Mouse (Mus musculus) forebrain, embryonic 15.5 days (tissue): ENCODE data around the gene Fer. TPM values are rescaled to one million over a fixed set of nuclear protein-coding genes. Genes with fewer than 3 reads are reported as not detected.

ENCODE experiments used
- ATAC-seq: fragments of 200-750 bp; cut with Nextera tagmentation; replicated peaks from 2 replicates; pipeline ENCODE4 v1.8.0; 2017; ENCODE audit warnings: mild to moderate bottlenecking, moderate TSS enrichment, moderate library complexity
- H3K27ac ChIP-seq: fragments of 300-500 bp; sonication (generic); replicated peaks from 2 replicates; pipeline ENCODE4 v1.5.1; 2015; ENCODE audit warnings: mild to moderate bottlenecking, inconsistent platforms
- H3K27me3 ChIP-seq: fragments of 300-500 bp; sonication (generic); 2 replicates; pipeline ENCODE4 v1.6.1; 2015; ENCODE audit warnings: inconsistent platforms
- H3K36me3 ChIP-seq: fragments of 300-500 bp; sonication (generic); 2 replicates; pipeline ENCODE4 v1.6.1; 2015; ENCODE audit warnings: mild to moderate bottlenecking, inconsistent platforms
- H3K4me1 ChIP-seq: fragments of 300-500 bp; sonication (generic); 2 replicates; pipeline ENCODE4 v1.6.1; 2015; ENCODE audit warnings: inconsistent platforms
- H3K4me2 ChIP-seq: fragments of 300-500 bp; sonication (generic); replicated peaks from 2 replicates; pipeline ENCODE4 v1.6.1; 2015; ENCODE audit warnings: mild to moderate bottlenecking, inconsistent platforms
- H3K4me3 ChIP-seq: fragments of 300-500 bp; sonication (generic); 2 replicates; pipeline ENCODE4 v1.5.1; 2015; ENCODE audit warnings: mild to moderate bottlenecking, inconsistent platforms
- H3K9ac ChIP-seq: fragments of 300-500 bp; sonication (generic); replicated peaks from 2 replicates; pipeline ENCODE4 v1.6.1; 2015; ENCODE audit warnings: mild to moderate bottlenecking, inconsistent platforms
- H3K9me3 ChIP-seq: fragments of 300-500 bp; sonication (generic); 2 replicates; pipeline ENCODE4 v1.6.1; 2016; ENCODE audit warnings: inconsistent platforms
- WGBS: fragments of 180-500 bp; shearing (Covaris S2); methylation state at CpG from one replicate; pipeline ENCODE4 v1.1.7; 2015; ENCODE audit warnings: mixed read lengths; 5-methylcytosine and 5-hydroxymethylcytosine counted together
- polyA plus RNA-seq: library from polyadenylated mRNA; unstranded; fragments of >200 nt; fragmentation: Nextera tagmentation; extraction: Ambion mirVana; gene quantifications from 2 replicates; pipeline ENCODE4 v1.2.1, GENCODE M21; 2015

Fer gene
- polyA plus RNA-seq, 1 experiment from 2014 or later, result 33.7 TPM

DNA sequence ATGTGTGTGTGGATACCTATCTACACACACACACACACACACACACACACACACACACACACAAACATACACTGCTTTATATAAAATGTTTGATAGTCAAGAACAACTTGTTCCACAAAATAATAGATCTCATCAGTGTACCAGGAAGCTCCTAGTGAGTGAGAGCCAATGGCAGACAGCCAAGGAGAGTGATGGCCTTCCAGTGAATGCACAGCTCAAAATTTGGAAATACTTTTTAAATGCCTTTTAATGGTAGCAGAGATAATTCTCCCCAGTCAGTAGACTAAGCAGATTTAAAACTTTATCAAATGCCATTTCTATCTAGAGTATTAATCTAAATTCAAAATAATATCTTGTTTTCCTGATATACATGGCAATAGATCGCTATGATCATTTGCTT, 133.1 kb downstream of the Fer start:
- H3K27ac ChIP-seq, result no peak overlapping the region
- no peaks in the 10 kb centered on the region for H3K36me3 ChIP-seq
- H3K4me3 ChIP-seq, result no peak overlapping the region
- no peak overlapping the region for H3K9ac ChIP-seq
- H3K27me3 ChIP-seq, result no peaks in the 10 kb centered on the region
- no peak for ATAC-seq
- H3K9me3 ChIP-seq, result no peaks in the 10 kb centered on the region
- 95% methylated on average over 1 of the region's 1 CpGs for WGBS
- H3K4me2 ChIP-seq, result no peak overlapping the region
- H3K4me1 ChIP-seq, result no peaks in the 10 kb centered on the region

DNA sequence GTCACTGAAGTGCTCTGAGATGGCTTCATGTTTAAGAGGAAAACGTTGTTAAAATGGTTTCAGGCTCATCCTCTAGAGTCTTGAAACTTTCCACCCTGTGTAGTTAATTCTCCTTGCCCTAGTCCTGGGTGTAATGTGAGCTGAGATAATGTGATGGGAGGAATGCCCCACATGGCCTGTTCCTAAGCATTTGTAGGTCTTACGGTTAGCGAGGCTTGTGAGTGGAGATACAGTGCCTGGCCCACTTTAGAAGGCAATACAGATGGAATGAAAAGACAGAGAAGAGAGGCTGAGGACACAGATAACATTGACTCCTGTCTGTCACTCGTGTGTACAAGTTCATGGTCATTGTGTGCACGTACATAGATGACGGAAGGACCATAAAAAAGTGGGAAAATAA, 134.8 kb downstream of the Fer start:
- no peak for ATAC-seq
- no peak overlapping the region for H3K4me3 ChIP-seq
- 89% methylated on average over 6 of the region's 6 CpGs for WGBS

DNA sequence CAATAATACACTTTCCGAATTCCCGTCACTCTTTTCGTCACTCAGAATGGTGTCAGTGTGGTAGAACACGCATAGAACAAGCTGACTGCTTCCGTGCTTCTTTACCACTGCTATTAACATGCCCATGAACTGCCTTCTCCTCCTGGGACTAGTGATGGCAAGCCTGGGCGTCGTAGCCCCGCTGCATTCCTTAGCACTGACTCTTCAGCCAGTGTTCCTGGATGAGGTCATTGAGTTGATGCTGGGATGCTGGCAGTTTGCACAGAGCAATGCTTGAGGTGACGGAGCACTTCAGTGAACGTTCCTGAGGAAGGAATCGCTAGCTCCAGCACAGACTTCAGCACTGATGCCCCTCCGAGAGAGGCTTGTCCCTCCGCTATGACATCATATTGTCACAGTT, 140.6 kb downstream of the Fer start:
- H3K27ac ChIP-seq, result no peak overlapping the region
- WGBS, result 73% methylated on average over 13 of the region's 13 CpGs
- ATAC-seq, result no peak
- H3K4me1 ChIP-seq, result no peaks in the 10 kb centered on the region
- no peak overlapping the region for H3K4me2 ChIP-seq
- no peaks in the 10 kb centered on the region for H3K9me3 ChIP-seq
- no peak overlapping the region for H3K4me3 ChIP-seq
- H3K9ac ChIP-seq, result no peak overlapping the region
- H3K27me3 ChIP-seq, result no peaks in the 10 kb centered on the region
- no peaks in the 10 kb centered on the region for H3K36me3 ChIP-seq

More for the DNA sequence above, 134.8 kb downstream of the Fer start:
- Histone ChIP-seq H3K9ac (no peak overlapping the region), H3K4me2 (no peak overlapping the region), H3K36me3 (no peaks in the 10 kb centered on the region), H3K9me3 (no peaks in the 10 kb centered on the region), H3K27me3 (no peaks in the 10 kb centered on the region), H3K4me1 (no peaks in the 10 kb centered on the region), H3K27ac (no peak overlapping the region)

DNA sequence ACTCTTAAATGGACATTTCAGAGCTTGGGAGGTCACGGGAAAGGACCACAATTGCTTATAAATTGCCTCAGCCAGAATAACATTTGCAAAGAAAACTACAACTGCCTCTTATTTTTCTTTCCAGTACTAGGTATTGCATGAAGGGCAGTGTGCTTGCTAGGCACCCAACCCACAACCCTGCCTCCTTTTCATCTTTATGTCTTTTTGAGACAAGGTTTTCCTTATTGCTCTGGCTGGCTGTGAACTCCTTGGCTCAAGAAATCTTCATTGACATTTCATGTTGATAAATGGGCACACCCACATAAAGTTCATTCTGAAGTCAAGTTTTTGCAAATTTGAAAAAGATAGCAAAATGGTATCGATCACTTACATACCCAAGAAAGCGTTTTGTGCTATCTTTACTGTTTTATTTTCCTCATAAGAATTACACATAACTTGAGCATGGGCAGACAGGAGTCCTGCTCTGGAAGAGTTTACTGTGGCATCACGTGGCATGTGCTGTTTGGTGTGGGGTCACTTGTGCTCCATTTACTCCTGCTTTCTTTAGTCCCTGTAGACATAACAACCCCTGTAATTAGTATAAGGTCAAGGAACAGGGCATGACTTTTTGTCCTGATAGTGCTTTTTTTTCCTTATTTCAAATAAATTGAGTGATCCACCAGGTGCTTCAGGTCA, 142.8 kb downstream of the Fer start:
- no peaks in the 10 kb centered on the region for H3K4me1 ChIP-seq
- WGBS, result 88% methylated on average over 4 of the region's 4 CpGs
- H3K9ac ChIP-seq, result no peak overlapping the region
- no peak for ATAC-seq
- no peak overlapping the region for H3K27ac ChIP-seq
- H3K27me3 ChIP-seq, result no peaks in the 10 kb centered on the region
- no peak overlapping the region for H3K4me2 ChIP-seq
- no peaks in the 10 kb centered on the region for H3K9me3 ChIP-seq
- no peak overlapping the region for H3K4me3 ChIP-seq
- H3K36me3 ChIP-seq, result no peaks in the 10 kb centered on the region

DNA sequence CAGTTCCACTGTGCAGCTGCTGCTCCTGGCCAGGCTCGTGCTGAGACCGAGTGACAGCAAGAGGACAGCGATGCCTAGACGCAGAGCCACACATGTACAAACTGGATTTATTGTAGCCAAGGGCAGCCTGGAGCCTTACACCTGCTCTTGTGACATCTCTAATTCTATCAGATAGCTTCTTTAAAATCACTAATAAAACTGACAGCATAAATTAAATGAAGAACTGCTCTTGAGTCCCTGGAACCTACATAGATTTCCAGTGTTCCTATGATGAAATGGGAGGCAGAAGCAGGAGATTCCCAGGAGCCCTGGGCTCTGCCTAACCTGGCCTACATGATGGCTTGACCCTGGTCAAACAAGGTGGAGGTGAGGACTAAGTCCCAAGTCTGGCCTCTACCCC, 153.7 kb downstream of the Fer start:
- H3K9me3 ChIP-seq, result no peaks in the 10 kb centered on the region
- H3K9ac ChIP-seq, result no peak overlapping the region
- no peaks in the 10 kb centered on the region for H3K27me3 ChIP-seq
- no peak overlapping the region for H3K4me2 ChIP-seq
- no peaks in the 10 kb centered on the region for H3K36me3 ChIP-seq
- no peak for ATAC-seq
- H3K4me3 ChIP-seq, result no peak overlapping the region
- H3K27ac ChIP-seq, result no peak overlapping the region
- WGBS, result 96% methylated on average over 4 of the region's 4 CpGs
- H3K4me1 ChIP-seq, result 0 out of 2 replicates have a peak, but pooled peaks cover 3% of the 10 kb centered on the region

DNA sequence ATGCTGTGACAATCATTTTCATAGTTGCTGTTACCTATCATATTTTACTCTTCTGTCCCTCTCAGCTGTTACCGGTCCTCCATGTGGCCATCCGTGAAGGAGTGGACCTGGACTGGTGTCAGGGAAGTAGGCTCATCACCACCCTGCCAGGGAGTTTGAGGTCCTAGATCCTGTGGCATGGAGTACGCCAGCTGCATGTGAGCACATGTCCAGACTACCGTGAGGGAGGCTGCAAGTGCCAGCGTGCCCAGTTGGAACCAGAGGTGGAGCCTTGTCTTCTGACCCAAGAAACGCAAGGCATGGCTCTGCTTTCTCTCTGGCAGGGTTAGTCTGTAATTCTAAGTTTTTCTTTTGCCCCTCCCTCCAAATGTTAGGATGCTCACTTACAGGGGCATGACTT, 155.4 kb downstream of the Fer start:
- Histone ChIP-seq H3K4me2 (no peak overlapping the region), H3K9ac (no peak overlapping the region), H3K27ac (no peak overlapping the region), H3K36me3 (no peaks in the 10 kb centered on the region), H3K4me1 (no peaks in the 10 kb centered on the region), H3K4me3 (no peak overlapping the region), H3K9me3 (no peaks in the 10 kb centered on the region), H3K27me3 (no peaks in the 10 kb centered on the region)
- no peak for ATAC-seq
- WGBS, result 93% methylated on average over 6 of the region's 6 CpGs

DNA sequence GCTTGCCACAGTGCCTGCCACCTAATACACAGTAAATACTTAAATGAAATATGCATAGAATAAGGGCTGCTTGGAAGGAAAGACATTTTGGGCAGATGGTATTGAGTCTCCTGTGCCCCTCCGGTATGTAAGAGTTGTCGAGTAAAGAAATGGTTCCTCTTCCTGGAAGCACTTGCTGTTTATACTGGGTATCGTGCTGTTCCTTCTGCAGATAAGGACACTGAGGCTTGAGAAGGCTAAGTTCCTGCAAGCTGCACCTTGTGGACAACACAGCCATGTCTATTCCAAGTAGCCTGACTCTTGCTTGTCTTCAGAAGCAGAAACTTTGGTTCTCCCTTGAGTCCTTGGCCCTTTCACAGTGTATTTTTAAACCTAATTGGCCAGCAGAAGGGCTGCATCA, 156.0 kb downstream of the Fer start:
- no peaks in the 10 kb centered on the region for H3K4me1 ChIP-seq
- ATAC-seq, result no peak
- no peaks in the 10 kb centered on the region for H3K27me3 ChIP-seq
- no peak overlapping the region for H3K4me2 ChIP-seq
- no peaks in the 10 kb centered on the region for H3K9me3 ChIP-seq
- H3K4me3 ChIP-seq, result no peak overlapping the region
- no peak overlapping the region for H3K27ac ChIP-seq
- H3K9ac ChIP-seq, result no peak overlapping the region
- H3K36me3 ChIP-seq, result no peaks in the 10 kb centered on the region
- 94% methylated on average over 3 of the region's 3 CpGs for WGBS

DNA sequence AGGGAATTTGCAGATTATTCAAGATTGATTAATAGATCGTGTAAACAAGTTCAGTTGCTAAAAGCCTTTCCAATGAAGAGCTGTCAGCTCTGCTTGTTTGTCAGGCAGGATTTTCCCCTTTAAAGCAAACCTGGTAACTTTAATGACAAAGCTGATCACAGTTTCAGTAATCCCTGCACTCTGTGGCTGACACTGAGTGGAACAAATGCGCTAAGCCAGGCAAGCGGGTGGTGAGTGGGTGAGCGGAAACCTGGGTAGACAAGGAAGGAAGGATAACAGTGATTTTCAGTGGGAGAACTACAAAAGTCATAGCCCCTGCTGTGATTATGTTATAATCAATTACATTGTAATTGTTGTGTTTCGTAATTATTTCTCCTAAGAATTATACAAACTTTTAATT, 156.8 kb downstream of the Fer start:
- no peak for ATAC-seq
- Histone ChIP-seq H3K4me2 (no peak overlapping the region), H3K27me3 (no peaks in the 10 kb centered on the region), H3K9me3 (no peaks in the 10 kb centered on the region), H3K9ac (no peak overlapping the region), H3K4me1 (no peaks in the 10 kb centered on the region), H3K4me3 (no peak overlapping the region), H3K27ac (no peak overlapping the region), H3K36me3 (no peaks in the 10 kb centered on the region)
- 51% methylated on average over 5 of the region's 5 CpGs for WGBS

DNA sequence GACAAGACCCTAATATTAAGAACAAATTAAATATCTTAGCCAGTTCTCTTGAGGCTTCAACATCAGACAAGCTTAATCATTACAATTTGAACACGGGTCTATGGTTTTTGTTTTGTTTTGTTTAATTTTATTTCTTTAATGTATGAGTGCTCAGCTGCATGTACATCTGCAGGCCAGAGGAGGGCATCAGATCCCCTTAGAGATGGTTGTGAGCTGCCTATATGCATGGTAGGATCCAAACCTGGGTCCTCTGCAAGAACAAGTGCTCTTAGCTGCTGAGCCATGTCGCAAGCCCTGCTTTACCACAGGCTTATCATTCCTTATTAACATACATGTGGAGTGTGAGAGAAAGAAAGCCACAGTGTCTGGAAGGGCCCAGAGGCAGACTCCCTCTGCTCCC, 163.6 kb downstream of the Fer start:
- no peak overlapping the region for H3K4me2 ChIP-seq
- 80% methylated on average over 2 of the region's 2 CpGs for WGBS
- H3K27ac ChIP-seq, result no peak overlapping the region
- H3K27me3 ChIP-seq, result no peaks in the 10 kb centered on the region
- H3K9me3 ChIP-seq, result no peaks in the 10 kb centered on the region
- no peak overlapping the region for H3K4me3 ChIP-seq
- no peaks in the 10 kb centered on the region for H3K4me1 ChIP-seq
- H3K36me3 ChIP-seq, result no peaks in the 10 kb centered on the region
- no peak for ATAC-seq
- no peak overlapping the region for H3K9ac ChIP-seq

DNA sequence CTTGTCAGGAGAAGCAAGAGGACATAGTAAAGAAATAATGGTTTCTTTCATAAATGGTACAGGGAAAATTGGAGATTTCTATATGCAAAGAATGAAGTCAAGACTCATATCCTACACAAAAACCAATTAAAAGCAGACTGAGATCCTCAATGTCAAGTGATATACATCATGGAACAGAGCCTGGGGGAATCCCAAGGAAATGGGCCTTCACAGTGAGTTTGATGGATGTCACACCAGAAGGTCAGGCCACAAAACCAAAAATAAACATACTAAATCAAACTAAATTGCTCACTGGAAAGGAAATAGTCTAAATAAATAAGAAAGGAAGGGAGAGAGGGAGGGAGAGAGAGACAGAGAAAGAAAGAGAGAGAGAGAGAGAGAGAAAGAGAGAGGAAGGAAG, 178.9 kb downstream of the Fer start:
- no peaks in the 10 kb centered on the region for H3K4me1 ChIP-seq
- no peak overlapping the region for H3K9ac ChIP-seq
- no peaks in the 10 kb centered on the region for H3K27me3 ChIP-seq
- no peak overlapping the region for H3K4me3 ChIP-seq
- H3K36me3 ChIP-seq, result no peaks in the 10 kb centered on the region
- no peak overlapping the region for H3K27ac ChIP-seq
- no peaks in the 10 kb centered on the region for H3K9me3 ChIP-seq
- no peak overlapping the region for H3K4me2 ChIP-seq
- no peak for ATAC-seq

DNA sequence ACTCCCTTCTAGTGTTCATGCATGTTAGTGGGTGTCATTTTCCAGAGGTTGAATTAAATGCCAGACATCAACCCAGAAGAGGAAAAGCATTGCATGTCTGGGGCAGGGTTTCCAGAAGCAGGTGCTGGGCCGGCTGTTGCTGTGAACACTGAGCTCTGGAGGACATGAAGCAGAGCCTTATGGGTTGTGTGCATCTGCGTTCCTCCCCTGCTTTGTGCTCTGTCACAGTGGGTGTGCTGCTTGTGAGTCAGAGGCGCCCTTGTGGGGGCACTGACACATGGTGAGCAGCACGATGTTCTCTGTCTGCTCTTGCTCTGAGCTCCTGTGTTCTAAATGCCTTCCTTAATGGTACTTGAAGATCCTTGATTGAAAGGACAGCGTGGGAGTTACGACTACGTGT, 182.5 kb downstream of the Fer start:
- H3K4me2 ChIP-seq, result no peak overlapping the region
- H3K9ac ChIP-seq, result no peak overlapping the region
- H3K27me3 ChIP-seq, result no peaks in the 10 kb centered on the region
- no peaks in the 10 kb centered on the region for H3K9me3 ChIP-seq
- ATAC-seq, result 0 out of 2 replicates have a peak, but pooled peaks have one; percentile 32
- H3K4me1 ChIP-seq, result no peaks in the 10 kb centered on the region
- no peak overlapping the region for H3K27ac ChIP-seq
- 54% methylated on average over 7 of the region's 7 CpGs for WGBS
- no peak overlapping the region for H3K4me3 ChIP-seq
- H3K36me3 ChIP-seq, result no peaks in the 10 kb centered on the region

DNA sequence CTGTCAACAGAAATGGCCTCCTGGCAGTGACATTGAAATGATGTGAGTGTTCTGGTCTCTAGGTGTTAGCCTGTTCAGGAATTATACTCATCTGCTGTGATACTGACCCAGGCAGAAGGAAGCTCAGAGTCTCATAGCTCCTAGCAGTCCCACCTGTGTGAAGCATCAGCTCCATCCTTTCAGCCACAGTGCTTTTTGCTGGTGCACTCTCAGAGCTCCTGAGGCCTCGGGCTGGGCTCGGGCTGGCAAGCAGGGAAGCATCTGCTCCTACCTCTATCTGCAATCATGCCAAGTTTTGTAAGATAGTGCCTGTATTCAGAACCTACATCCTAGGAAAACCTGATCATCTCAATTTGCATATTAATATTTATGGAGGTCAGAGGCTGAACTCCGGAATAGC, 183.7 kb downstream of the Fer start:
- Histone ChIP-seq H3K9me3 (no peaks in the 10 kb centered on the region), H3K36me3 (no peaks in the 10 kb centered on the region), H3K4me3 (no peak overlapping the region), H3K4me1 (no peaks in the 10 kb centered on the region), H3K27me3 (no peaks in the 10 kb centered on the region), H3K27ac (no peak overlapping the region), H3K4me2 (no peak overlapping the region), H3K9ac (no peak overlapping the region)
- no peak for ATAC-seq
- WGBS, result 87% methylated on average over 3 of the region's 3 CpGs

DNA sequence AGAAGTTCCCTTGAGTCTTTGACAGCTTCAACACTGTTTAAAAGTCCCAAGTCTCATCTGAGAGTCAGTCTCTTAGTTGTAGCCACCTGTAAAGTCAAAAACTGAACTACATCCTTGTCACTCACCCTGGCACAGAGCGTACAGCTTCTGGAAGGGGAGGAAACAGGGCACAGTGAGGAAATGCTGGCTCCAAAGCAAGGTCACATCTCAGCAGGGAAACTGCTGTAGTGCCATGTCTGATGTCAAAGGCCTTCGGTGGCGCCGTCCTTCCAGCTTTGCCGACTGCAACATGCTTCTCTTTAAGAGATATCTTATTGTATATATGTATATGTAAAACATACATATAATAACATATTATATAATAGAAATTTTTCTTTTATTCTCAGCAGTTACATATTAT, 188.0 kb downstream of the Fer start:
- Histone ChIP-seq H3K27me3 (no peaks in the 10 kb centered on the region), H3K4me3 (no peak overlapping the region), H3K36me3 (no peaks in the 10 kb centered on the region), H3K9me3 (no peaks in the 10 kb centered on the region), H3K9ac (no peak overlapping the region), H3K27ac (no peak overlapping the region), H3K4me2 (no peak overlapping the region), H3K4me1 (no peaks in the 10 kb centered on the region)
- ATAC-seq, result no peak
- 89% methylated on average over 5 of the region's 5 CpGs for WGBS
